Mouse (Mus musculus) forebrain, embryonic 15.5 days (tissue): ENCODE results near the gene Arid1b. TPM values are rescaled to one million over a fixed set of nuclear protein-coding genes. Genes with fewer than 3 reads are reported as not detected.
A peak's percentile ranks its signal among the peaks of the same experiment; 100 is the strongest.

Experiments used
- ATAC-seq: fragments of 200-750 bp; cut with Nextera tagmentation; replicated peaks from 2 replicates; pipeline ENCODE4 v1.8.0; 2017; ENCODE audit warnings: mild to moderate bottlenecking, moderate TSS enrichment, moderate library complexity
- H3K27ac ChIP-seq: fragments of 300-500 bp; sonication (generic); replicated peaks from 2 replicates; pipeline ENCODE4 v1.5.1; 2015; ENCODE audit warnings: mild to moderate bottlenecking, inconsistent platforms
- H3K27me3 ChIP-seq: fragments of 300-500 bp; sonication (generic); 2 replicates; pipeline ENCODE4 v1.6.1; 2015; ENCODE audit warnings: inconsistent platforms
- H3K36me3 ChIP-seq: fragments of 300-500 bp; sonication (generic); 2 replicates; pipeline ENCODE4 v1.6.1; 2015; ENCODE audit warnings: mild to moderate bottlenecking, inconsistent platforms
- H3K4me1 ChIP-seq: fragments of 300-500 bp; sonication (generic); 2 replicates; pipeline ENCODE4 v1.6.1; 2015; ENCODE audit warnings: inconsistent platforms
- H3K4me2 ChIP-seq: fragments of 300-500 bp; sonication (generic); replicated peaks from 2 replicates; pipeline ENCODE4 v1.6.1; 2015; ENCODE audit warnings: mild to moderate bottlenecking, inconsistent platforms
- H3K4me3 ChIP-seq: fragments of 300-500 bp; sonication (generic); 2 replicates; pipeline ENCODE4 v1.5.1; 2015; ENCODE audit warnings: mild to moderate bottlenecking, inconsistent platforms
- H3K9ac ChIP-seq: fragments of 300-500 bp; sonication (generic); replicated peaks from 2 replicates; pipeline ENCODE4 v1.6.1; 2015; ENCODE audit warnings: mild to moderate bottlenecking, inconsistent platforms
- H3K9me3 ChIP-seq: fragments of 300-500 bp; sonication (generic); 2 replicates; pipeline ENCODE4 v1.6.1; 2016; ENCODE audit warnings: inconsistent platforms
- WGBS: fragments of 180-500 bp; shearing (Covaris S2); methylation state at CpG from one replicate; pipeline ENCODE4 v1.1.7; 2015; ENCODE audit warnings: mixed read lengths; 5-methylcytosine and 5-hydroxymethylcytosine counted together
- polyA plus RNA-seq: library from polyadenylated mRNA; unstranded; fragments of >200 nt; fragmentation: Nextera tagmentation; extraction: Ambion mirVana; gene quantifications from 2 replicates; pipeline ENCODE4 v1.2.1, GENCODE M21; 2015

Arid1b gene
- polyA plus RNA-seq, 1 experiment from 2014 or later, result 14.8 TPM

DNA sequence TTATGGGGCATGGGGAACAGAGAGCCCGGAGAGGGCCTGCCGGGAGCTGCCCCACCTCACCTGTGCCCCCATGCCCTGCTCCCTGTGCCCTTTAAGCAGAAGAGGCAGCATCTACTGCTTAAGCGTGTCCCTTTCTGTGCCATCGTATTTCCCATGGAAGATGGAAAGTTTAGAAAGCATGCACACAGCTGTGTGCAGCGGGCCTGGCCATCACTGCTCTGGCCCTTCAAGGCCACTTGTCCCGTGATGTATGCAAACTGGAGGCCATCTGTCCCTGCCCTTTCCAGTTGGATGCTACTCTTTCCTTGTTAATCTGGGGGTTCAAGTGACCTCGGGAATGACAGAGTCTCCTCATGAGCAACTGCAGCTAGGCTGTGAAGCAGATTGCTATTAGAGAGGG, 163.5 kb downstream of the Arid1b start:
- H3K9ac ChIP-seq, result no peak overlapping the region
- H3K4me1 ChIP-seq, result peaks cover 32% of the 10 kb centered on the region
- 84% methylated on average over 7 of the region's 7 CpGs for WGBS
- H3K36me3 ChIP-seq, result no peaks in the 10 kb centered on the region
- no peak overlapping the region for H3K4me3 ChIP-seq
- no peak overlapping the region for H3K4me2 ChIP-seq
- no peaks in the 10 kb centered on the region for H3K27me3 ChIP-seq
- no peaks in the 10 kb centered on the region for H3K9me3 ChIP-seq
- no peak for ATAC-seq
- no peak overlapping the region for H3K27ac ChIP-seq

DNA sequence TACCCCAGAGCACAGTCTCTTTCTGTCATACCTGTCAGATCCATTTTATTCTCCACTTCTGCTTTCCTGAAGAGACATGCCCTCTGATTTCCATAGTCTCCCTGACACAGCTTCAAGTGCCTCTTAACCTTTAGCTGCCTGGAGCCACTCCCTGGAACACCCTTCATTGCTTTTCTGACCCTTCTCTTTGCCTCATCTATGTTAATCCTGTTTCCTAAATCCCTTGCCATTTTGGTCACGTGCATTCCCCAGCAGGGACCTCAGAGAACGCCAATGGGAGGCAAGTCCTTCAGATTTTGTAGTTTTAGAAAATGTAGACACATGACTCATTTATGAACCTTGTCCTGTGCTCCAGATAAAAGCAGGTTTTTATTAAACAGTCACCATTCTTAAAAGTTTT, 168.4 kb downstream of the Arid1b start:
- ATAC-seq, result no peak
- Histone ChIP-seq H3K9ac (no peak overlapping the region), H3K4me1 (peaks cover 9% of the 10 kb centered on the region), H3K27ac (peak overlapping the region; percentile 47), H3K4me3 (no peak overlapping the region), H3K9me3 (no peaks in the 10 kb centered on the region), H3K4me2 (no peak overlapping the region), H3K36me3 (no peaks in the 10 kb centered on the region), H3K27me3 (no peaks in the 10 kb centered on the region)
- WGBS, result 30% methylated on average over 2 of the region's 2 CpGs

DNA sequence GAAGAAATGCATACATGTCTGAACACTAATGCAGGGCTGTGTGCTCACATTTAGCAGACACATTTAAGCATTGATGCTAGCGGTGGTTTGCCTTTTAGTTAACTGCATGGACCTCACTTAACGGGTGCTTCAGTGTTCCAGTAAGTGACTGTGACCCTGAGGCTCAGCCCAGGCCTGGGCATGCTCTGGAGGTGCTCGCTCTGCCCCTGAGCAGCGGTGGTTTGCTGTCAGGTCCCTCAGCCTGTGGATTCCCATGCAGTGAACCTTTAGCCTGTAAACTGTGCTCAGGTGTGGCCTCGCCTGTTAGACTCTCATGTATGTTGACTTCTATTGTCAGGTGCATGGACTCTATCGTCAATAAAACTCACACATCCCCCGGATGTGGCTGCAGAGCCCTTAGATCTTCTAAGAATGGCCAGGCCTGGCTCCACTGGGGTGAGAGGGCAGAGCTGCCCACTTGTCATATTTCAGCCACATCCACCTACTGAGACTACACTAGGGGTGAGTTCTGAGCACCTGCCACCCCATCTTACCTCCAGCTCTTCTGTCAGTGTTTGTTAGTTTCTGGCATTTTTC, 169.2 kb downstream of the Arid1b start:
- 91% methylated on average over 7 of the region's 7 CpGs for WGBS
- no peak for ATAC-seq
- Histone ChIP-seq H3K4me3 (no peak overlapping the region), H3K27me3 (no peaks in the 10 kb centered on the region), H3K9me3 (no peaks in the 10 kb centered on the region), H3K4me1 (0 out of 2 replicates have a peak, but pooled peaks cover 4% of the 10 kb centered on the region), H3K4me2 (no peak overlapping the region), H3K9ac (no peak overlapping the region), H3K36me3 (no peaks in the 10 kb centered on the region), H3K27ac (peak overlapping the region; percentile 52; the same call in 1 of the 2 replicates)

DNA sequence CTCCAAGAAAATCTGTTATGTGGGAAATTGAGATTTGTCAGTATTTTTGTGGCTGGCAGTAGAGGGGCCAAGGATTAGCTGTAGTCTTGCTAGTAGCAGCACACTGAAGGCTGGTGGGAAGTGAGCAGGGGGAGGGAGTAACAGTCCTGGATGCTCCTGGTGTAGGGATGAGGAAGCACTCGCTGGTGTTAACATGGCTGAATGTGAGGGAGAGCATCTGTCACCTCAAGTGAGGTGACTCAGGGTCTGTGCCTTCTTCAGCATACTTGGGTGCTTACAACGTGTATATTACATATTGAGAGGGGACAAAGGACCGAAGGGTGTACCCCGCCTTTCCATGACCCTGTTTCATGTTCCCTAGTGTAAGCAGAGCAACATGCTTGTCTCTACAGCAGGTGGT, 170.7 kb downstream of the Arid1b start:
- H3K4me3 ChIP-seq, result no peak overlapping the region
- 85% methylated on average over 4 of the region's 4 CpGs for WGBS
- H3K9ac ChIP-seq, result no peak overlapping the region
- H3K36me3 ChIP-seq, result no peaks in the 10 kb centered on the region
- no peak for ATAC-seq
- no peak overlapping the region for H3K27ac ChIP-seq
- peaks cover 13% of the 10 kb centered on the region for H3K4me1 ChIP-seq
- H3K9me3 ChIP-seq, result no peaks in the 10 kb centered on the region
- H3K27me3 ChIP-seq, result no peaks in the 10 kb centered on the region
- H3K4me2 ChIP-seq, result no peak overlapping the region

DNA sequence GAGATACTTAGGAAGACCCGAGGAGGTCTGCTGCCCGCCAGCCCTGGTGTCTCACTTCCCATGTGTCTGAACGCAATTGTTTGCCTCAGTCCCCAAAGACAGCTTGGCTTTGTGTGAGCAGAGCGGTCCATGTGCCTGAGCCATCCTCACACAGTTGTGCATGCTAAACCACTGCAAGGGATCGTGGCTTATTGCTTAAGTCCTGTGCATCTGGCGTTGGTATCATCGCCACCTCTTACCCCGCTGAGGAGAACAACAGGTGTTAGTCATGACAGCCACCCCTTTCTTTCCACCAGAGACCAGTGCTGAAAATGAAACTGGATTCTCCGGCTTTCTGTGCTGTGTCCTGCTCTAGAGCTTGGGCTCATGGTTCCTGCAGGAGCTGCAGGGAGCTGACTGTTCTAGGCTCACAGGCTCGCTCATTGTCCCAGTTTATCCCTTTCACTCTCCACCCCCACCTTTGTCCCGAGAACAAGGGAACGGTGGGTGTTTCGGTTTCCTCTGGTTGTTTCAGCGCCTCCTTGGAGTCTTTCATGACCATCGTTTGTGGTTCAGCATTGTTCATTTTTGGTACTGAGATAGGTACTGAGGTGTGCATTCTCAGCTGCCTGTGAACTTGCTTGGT, 171.2 kb downstream of the Arid1b start:
- ATAC-seq, result no peak
- no peaks in the 10 kb centered on the region for H3K27me3 ChIP-seq
- H3K27ac ChIP-seq, result no peak overlapping the region
- H3K9ac ChIP-seq, result no peak overlapping the region
- WGBS, result 58% methylated on average over 15 of the region's 15 CpGs
- no peaks in the 10 kb centered on the region for H3K36me3 ChIP-seq
- H3K4me2 ChIP-seq, result no peak overlapping the region
- no peak overlapping the region for H3K4me3 ChIP-seq
- peaks cover 18% of the 10 kb centered on the region for H3K4me1 ChIP-seq
- H3K9me3 ChIP-seq, result no peaks in the 10 kb centered on the region

DNA sequence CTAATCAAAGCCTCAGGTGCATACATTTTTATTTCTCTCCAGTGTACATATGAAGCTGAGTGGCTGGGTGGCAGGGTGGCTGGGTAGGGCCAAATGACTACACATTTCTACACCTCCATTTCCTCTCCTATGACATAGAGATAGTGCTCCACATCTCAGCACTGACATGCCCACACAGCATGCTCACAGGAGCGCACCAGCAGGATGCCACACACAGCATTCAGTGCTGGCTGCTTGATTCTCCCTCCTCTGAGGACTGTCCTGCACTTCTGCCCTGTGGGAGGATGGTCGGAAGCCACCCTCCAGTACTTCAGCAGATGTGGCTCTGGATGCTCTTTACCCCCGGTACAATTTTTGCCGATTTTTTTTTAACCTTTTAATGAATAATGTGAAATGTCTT, 172.0 kb downstream of the Arid1b start:
- no peaks in the 10 kb centered on the region for H3K36me3 ChIP-seq
- no peak overlapping the region for H3K9ac ChIP-seq
- no peaks in the 10 kb centered on the region for H3K9me3 ChIP-seq
- 83% methylated on average over 4 of the region's 4 CpGs for WGBS
- peaks cover 24% of the 10 kb centered on the region for H3K4me1 ChIP-seq
- no peak overlapping the region for H3K4me2 ChIP-seq
- no peak overlapping the region for H3K27ac ChIP-seq
- no peak overlapping the region for H3K4me3 ChIP-seq
- no peak for ATAC-seq
- H3K27me3 ChIP-seq, result no peaks in the 10 kb centered on the region

DNA sequence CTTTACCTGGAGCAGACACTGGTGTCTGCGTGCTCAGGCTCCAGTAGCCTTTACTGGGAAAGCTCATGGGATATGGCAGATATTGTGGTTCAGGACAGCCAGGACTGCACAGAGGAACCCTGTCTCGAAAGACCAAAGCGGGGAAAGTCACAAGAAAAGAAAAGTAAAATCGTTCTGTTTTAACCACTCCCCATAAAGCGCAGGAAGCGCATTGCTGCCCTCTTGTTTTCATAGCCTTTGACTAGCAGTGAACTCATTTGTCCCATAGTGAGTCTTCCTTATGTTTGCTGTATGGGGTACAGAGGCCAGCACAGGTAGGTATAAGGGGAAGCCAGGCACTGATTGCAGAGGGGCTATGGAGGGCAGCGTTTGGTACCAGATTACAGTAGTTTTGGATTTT, 173.9 kb downstream of the Arid1b start:
- Histone ChIP-seq H3K4me3 (no peak overlapping the region), H3K4me1 (peaks cover 36% of the 10 kb centered on the region), H3K27ac (no peak overlapping the region), H3K36me3 (no peaks in the 10 kb centered on the region), H3K27me3 (no peaks in the 10 kb centered on the region), H3K4me2 (no peak overlapping the region), H3K9me3 (no peaks in the 10 kb centered on the region), H3K9ac (no peak overlapping the region)
- ATAC-seq, result no peak
- WGBS, result 85% methylated on average over 7 of the region's 7 CpGs

DNA sequence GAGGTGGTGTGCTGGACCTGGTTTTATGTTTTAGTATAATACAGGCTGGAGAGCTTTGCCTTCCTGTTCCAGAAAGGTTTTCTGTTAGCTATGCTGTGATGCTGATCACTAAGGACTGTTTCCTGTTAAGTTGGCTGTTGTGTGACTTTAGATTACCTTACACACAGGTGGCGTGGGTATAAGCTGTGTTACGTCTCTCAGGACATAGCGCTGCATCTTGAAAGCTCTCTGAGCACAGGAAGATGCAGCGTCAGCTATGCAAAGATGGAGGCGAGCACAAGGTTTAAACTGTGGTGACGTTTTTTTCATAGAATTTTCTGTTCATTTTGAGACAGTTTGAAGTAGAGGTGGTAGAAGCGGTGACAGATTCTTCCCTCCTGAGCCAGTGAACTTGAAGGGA, 174.5 kb downstream of the Arid1b start:
- 87% methylated on average over 7 of the region's 7 CpGs for WGBS
- Histone ChIP-seq H3K27me3 (no peaks in the 10 kb centered on the region), H3K4me3 (no peak overlapping the region), H3K36me3 (no peaks in the 10 kb centered on the region), H3K27ac (no peak overlapping the region), H3K9ac (no peak overlapping the region), H3K4me1 (peaks cover 39% of the 10 kb centered on the region), H3K9me3 (no peaks in the 10 kb centered on the region), H3K4me2 (no peak overlapping the region)
- ATAC-seq, result no peak

DNA sequence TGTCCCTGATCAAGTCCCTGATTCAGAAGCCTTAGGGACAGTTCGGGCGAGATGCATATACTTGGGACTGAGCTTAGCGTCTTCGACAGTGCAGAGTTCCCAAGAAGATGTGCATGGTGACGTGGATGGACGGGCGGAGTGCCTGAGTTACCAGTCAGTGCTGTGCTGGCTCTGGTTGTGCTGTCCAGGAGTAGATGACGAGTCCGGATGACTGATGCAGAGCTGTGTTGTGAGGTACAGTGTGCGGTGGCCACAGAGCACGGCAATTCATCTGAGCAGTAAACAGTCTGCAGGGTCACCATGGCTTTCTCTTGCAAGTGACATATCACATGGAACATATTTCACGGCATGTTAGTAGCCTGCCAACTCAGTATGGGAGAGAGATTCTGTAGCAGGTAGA, 176.2 kb downstream of the Arid1b start:
- Histone ChIP-seq H3K4me1 (peaks cover 47% of the 10 kb centered on the region), H3K4me3 (no peak overlapping the region), H3K9me3 (no peaks in the 10 kb centered on the region), H3K27me3 (no peaks in the 10 kb centered on the region), H3K27ac (no peak overlapping the region), H3K4me2 (no peak overlapping the region), H3K36me3 (no peaks in the 10 kb centered on the region), H3K9ac (no peak overlapping the region)
- WGBS, result 96% methylated on average over 12 of the region's 12 CpGs
- ATAC-seq, result no peak; the same call in 1 of the 2 replicates

DNA sequence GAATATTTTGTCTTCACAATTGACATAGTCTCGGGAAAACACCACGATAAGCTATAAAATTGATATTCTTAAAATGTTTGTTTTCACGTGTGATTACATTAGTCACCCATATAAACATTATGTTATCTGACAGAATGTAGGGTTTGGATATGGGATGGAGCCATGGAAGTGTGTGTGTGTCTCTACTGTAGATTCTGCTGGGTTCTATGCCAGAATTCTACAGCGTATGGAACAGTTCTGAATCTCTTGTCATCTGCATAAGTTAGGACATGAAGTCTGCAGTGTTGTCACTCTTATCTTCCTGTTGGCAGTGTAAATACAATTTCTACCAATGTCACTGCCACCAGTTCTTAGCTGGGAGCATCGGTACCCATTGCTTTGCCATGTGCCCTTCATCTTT, 177.3 kb downstream of the Arid1b start:
- H3K4me1 ChIP-seq, result peaks cover 53% of the 10 kb centered on the region
- no peak for ATAC-seq
- 67% methylated on average over 5 of the region's 5 CpGs for WGBS

DNA sequence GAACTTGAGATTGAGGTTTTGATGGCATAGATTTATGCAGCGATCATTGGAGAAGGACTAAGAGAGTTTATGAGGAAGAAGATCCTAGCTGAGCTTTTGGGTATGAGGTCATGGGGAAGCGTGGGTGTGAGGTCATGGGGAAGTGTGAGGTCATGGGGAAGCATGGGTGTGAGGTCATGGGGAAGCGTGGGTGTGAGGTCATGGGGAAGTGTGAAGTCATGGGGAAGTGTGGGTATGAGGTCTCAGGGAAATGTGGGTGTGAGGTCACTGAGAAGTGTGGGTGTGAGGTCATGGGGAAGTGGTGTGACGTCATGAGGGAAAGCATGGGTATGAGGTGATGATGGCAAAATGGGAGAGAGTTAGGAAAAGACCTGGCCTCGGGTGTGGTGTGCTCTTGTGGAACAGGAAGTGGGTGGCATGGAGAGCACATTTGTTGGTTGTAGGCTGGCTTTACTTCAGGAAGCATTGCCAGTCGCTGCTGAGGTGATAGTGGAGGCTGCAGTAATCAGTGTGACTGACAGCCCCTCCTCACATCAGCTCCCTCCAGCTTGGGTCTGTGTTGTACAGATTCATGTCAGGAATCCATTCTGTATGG, 180.4 kb downstream of the Arid1b start:
- Histone ChIP-seq H3K4me1 (peaks cover 46% of the 10 kb centered on the region), H3K27me3 (no peaks in the 10 kb centered on the region), H3K36me3 (no peaks in the 10 kb centered on the region), H3K9ac (no peak overlapping the region), H3K4me2 (no peak overlapping the region), H3K9me3 (no peaks in the 10 kb centered on the region), H3K27ac (no peak overlapping the region), H3K4me3 (no peak overlapping the region)
- no peak for ATAC-seq
- 91% methylated on average over 6 of the region's 6 CpGs for WGBS

More for the DNA sequence above, 177.3 kb downstream of the Arid1b start:
- H3K4me2 ChIP-seq, result no peak overlapping the region
- H3K4me3 ChIP-seq, result no peak overlapping the region
- H3K36me3 ChIP-seq, result no peaks in the 10 kb centered on the region
- H3K9me3 ChIP-seq, result no peaks in the 10 kb centered on the region
- no peak overlapping the region for H3K27ac ChIP-seq
- no peaks in the 10 kb centered on the region for H3K27me3 ChIP-seq
- H3K9ac ChIP-seq, result no peak overlapping the region

DNA sequence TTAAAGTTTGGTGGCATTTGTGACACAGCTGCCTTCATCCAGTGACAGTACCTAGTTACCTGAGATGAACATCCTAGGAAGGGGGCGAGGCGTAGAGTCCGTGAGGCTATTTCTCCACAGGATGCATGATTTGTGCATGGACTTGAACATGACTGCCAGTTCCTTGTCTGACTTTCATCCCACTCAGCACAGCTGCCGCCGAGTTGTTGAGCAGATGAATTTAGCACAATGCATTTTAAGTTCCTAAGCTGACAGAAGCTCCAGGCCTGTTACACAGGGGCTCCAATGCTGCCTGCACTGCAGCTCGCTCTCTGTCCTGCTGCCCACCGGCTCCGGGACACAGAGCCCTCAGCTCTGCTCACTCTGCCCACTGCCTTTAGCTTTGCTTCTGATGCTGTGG, 181.4 kb downstream of the Arid1b start:
- ATAC-seq, result no peak
- Histone ChIP-seq H3K4me2 (no peak overlapping the region), H3K4me1 (peaks cover 37% of the 10 kb centered on the region), H3K4me3 (no peak overlapping the region), H3K27me3 (no peaks in the 10 kb centered on the region), H3K36me3 (no peaks in the 10 kb centered on the region), H3K27ac (0 out of 2 replicates have a peak overlapping the region, but pooled peaks have one; percentile 41), H3K9ac (no peak overlapping the region), H3K9me3 (no peaks in the 10 kb centered on the region)
- 81% methylated on average over 8 of the region's 8 CpGs for WGBS
